26 mouse cellular contexts compared by ENCODE assay signal in genomic region chr5:141304706-141305105, GRCm38 (mm10).
"Had no signal": no experiment of that assay in that cellular context is flagged by ENCODE, and none has a peak within 500 bp of the region (broad histone marks: within the 10 kb centered on the region; RNA-seq: fewer than 3 reads in every experiment).

No protein-coding gene starts in this region.

- H3K9me3 ChIP-seq: heart, embryonic 13.5 days; heart, embryonic 15.5 days; hindbrain, embryonic 13.5 days; hindbrain, embryonic 15.5 days; limb, embryonic 10.5 days; limb, embryonic 12.5 days; liver, embryonic 13.5 days; liver, embryonic 15.5 days had no signal

- H3K4me1 ChIP-seq: hindbrain, embryonic 13.5 days; hindbrain, embryonic 15.5 days; liver, embryonic 13.5 days; liver, embryonic 15.5 days had no signal

- ATAC-seq: hindbrain, postnatal 0 days; intestine, postnatal 0 days had no signal

- H3K9ac ChIP-seq: heart, embryonic 13.5 days; heart, embryonic 15.5 days; hindbrain, embryonic 13.5 days; hindbrain, embryonic 15.5 days; limb, embryonic 12.5 days; liver, embryonic 13.5 days; liver, embryonic 15.5 days had no signal

- H3K27me3 ChIP-seq: heart, embryonic 13.5 days; heart, embryonic 15.5 days; hindbrain, embryonic 13.5 days; hindbrain, embryonic 15.5 days; limb, embryonic 12.5 days; liver, embryonic 13.5 days; liver, embryonic 15.5 days had no signal

- H3K27ac ChIP-seq: heart, adult 2 months; heart, embryonic 15.5 days; hindbrain, embryonic 13.5 days; hindbrain, embryonic 15.5 days; hindbrain, postnatal 0 days; layer of hippocampus, adult 2 months; left cerebral cortex, adult 2 months; limb, embryonic 10.5 days; limb, embryonic 12.5 days; liver, embryonic 13.5 days; liver, embryonic 15.5 days had no signal

- DNase-seq: gastrocnemius, postnatal 14 days; gastrocnemius, postnatal 36 days; heart, adult 11 months; heart, adult 2 months; heart, postnatal 14 days; heart, postnatal 36 days; kidney, adult 18-20 months; kidney, adult 8-10 months; kidney, postnatal 10 days; kidney, postnatal 25 days; kidney, postnatal 4 days; liver; liver, embryonic 13.5 days had no signal

- H3K4me3 ChIP-seq: heart, adult 2 months; heart, embryonic 13.5 days; heart, embryonic 15.5 days; hindbrain, embryonic 13.5 days; hindbrain, embryonic 15.5 days; layer of hippocampus, adult 2 months; left cerebral cortex, adult 2 months; limb, embryonic 10.5 days; limb, embryonic 12.5 days; liver, embryonic 13.5 days; liver, embryonic 15.5 days had no signal

- H3K36me3 ChIP-seq: heart, embryonic 13.5 days; heart, embryonic 15.5 days; hindbrain, embryonic 13.5 days; hindbrain, embryonic 15.5 days; limb, embryonic 10.5 days; limb, embryonic 12.5 days; liver, embryonic 13.5 days; liver, embryonic 15.5 days had no signal

- H3K4me2 ChIP-seq: heart, embryonic 11.5 days; heart, embryonic 13.5 days; heart, embryonic 15.5 days; hindbrain, embryonic 13.5 days; hindbrain, embryonic 15.5 days; limb, embryonic 12.5 days; liver, embryonic 11.5 days; liver, embryonic 13.5 days; liver, embryonic 15.5 days had no signal
